Mouse (Mus musculus): ENCODE data around the gene Stard7. TPM values are rescaled to one million over a fixed set of nuclear protein-coding genes. Genes with fewer than 3 reads are reported as not detected.

Gene Stard7
- polyA plus RNA-seq, 1 experiment from 2014 or later = 103 TPM

DNA sequence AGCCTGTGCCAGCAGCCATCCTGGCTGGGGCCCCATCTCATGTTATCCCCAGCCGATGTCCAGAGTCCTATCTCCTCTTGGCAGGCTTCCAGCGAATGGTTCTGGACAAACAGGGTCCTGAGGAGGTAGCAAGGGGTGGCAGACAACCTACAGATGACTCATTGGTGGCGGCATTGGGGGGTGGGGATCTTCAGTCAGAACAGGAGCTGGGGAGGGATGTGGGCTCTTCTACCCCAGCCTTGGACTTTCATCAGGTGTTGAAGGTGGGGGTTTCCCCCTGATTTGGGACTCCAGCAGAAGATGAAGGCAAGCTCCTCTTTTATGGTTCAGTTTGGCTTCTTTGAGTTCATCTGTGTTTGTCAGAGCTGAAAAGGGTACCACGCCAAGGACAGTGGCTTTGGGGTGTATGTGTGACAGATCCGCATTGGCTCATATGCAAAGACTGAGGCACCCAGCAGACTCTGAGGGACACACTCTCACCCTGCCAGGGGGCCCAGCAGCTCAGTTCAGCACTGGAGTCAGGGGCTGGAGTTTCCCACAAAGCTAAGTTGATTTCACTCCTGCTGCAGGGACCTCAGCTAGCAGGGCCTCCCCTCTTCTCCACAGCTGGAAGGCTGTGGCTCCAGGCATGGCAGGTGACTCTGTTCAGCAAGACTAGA, 64.1 kb downstream of the Stard7 start:
- Histone ChIP-seq H3K9me3 (no peaks in the 10 kb centered on the region), H3K4me2 (no peak overlapping the region), H3K27ac (no peak overlapping the region), H3K27me3 (peaks cover 55% of the 10 kb centered on the region), H3K36me3 (replicated peaks) (no peaks in the 10 kb centered on the region), H3K4me3 (replicated peaks) (no peak overlapping the region), H3K9ac (no peak overlapping the region), H3K4me1 (peaks cover 11% of the 10 kb centered on the region)
- WGBS = 76% methylated on average over 5 of the region's 5 CpGs
- no peak for ATAC-seq (ENCODE audit: low FRiP score)

DNA sequence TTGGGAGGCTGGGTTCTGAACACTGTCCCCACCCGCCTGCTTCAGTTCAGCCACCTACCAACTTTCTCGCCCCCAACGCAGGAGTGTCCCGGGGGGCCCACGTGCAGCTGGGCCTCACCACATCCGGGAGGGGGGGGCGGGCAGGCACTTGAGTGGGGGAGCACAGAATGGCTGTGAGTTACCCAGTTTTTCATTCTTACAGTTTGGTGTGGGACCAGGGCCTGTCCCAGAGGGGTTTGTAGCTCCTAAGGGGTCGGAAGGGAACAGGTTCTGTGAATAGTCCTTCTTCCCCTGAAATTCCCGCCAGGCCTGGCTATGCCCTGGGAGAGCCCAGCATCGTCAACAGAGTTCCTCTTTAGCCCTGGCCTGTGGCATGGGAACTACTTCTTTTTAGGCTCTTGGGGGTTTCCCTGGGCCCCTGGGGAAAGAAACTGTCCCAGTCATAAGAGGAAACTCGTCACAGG, 65.1 kb downstream of the Stard7 start:
- 51% methylated on average over 11 of the region's 11 CpGs for WGBS
- no peaks in the 10 kb centered on the region for H3K36me3 ChIP-seq (replicated peaks)
- no peak overlapping the region for H3K4me2 ChIP-seq
- H3K27me3 ChIP-seq = peaks cover 58% of the 10 kb centered on the region
- H3K4me3 ChIP-seq (replicated peaks) = no peak overlapping the region
- H3K27ac ChIP-seq = no peak overlapping the region
- peaks cover 11% of the 10 kb centered on the region for H3K4me1 ChIP-seq
- H3K9ac ChIP-seq = no peak overlapping the region
- no peaks in the 10 kb centered on the region for H3K9me3 ChIP-seq
- ATAC-seq (ENCODE audit: low FRiP score) = no peak

- peak; percentile 74 for ATAC-seq (ENCODE audit: low FRiP score)
- Histone ChIP-seq H3K4me3 (replicated peaks) (peak within 1 kb of the TSS; percentile 51), H3K9me3 (no peaks in the 10 kb centered on the region), H3K27ac (no peak within 1 kb of the TSS; the same call in 1 of the 2 replicates), H3K27me3 (peaks cover 61% of the 10 kb centered on the region), H3K4me2 (peak within 1 kb of the TSS; percentile 88), H3K9ac (peak within 1 kb of the TSS; percentile 59), H3K4me1 (peaks cover 11% of the 10 kb centered on the region), H3K36me3 (replicated peaks) (no peaks in the 10 kb centered on the region)
- under 1% methylated on average over 59 of the region's 76 CpGs for WGBS
Measured at GRCm38 (mm10) chr2:127335767-127336496, 65.9 kb downstream of the Stard7 start, which contains the start of gene Dusp2. Gene Dusp2 (plus strand): TSS chr2:127336159.

DNA sequence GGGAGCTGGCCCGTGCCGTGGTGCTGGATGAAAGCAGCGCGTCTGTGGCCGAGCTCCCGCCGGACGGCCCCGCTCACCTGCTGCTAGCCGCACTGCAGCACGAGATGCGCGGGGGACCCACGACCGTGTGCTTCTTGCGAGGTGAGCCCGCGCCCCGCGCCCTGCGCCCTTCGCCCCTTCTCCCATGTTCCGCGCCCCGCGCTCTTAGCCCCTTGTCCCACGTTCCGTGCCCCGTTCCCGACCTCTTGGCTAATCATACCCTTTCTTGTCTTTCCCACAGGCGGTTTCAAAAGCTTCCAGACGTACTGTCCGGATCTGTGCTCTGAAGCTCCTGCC, 66.4 kb downstream of the Stard7 start:
- Histone ChIP-seq H3K27me3 (peaks cover 61% of the 10 kb centered on the region), H3K27ac (no peak overlapping the region; the same call in 1 of the 2 replicates), H3K4me1 (peaks cover 11% of the 10 kb centered on the region), H3K36me3 (replicated peaks) (no peaks in the 10 kb centered on the region), H3K4me2 (peak overlapping the region; percentile 88), H3K9ac (peak overlapping the region; percentile 59), H3K9me3 (no peaks in the 10 kb centered on the region), H3K4me3 (replicated peaks) (peak overlapping the region; percentile 51)
- ATAC-seq (ENCODE audit: low FRiP score) = no peak; the same call in 1 of the 2 replicates
- WGBS = 5% methylated on average over 23 of the region's 33 CpGs

GRCm38 (mm10) chr2:127336885-127337284, 66.9 kb downstream of the Stard7 start:
- H3K9ac ChIP-seq = no peak overlapping the region
- no peak overlapping the region for H3K27ac ChIP-seq
- H3K27me3 ChIP-seq = peaks cover 59% of the 10 kb centered on the region
- H3K9me3 ChIP-seq = no peaks in the 10 kb centered on the region
- no peak for ATAC-seq (ENCODE audit: low FRiP score)
- WGBS = 53% methylated on average over 5 of the region's 5 CpGs
- H3K4me1 ChIP-seq = peaks cover 11% of the 10 kb centered on the region
- H3K4me2 ChIP-seq = peak overlapping the region; percentile 88
- peak overlapping the region; percentile 51 for H3K4me3 ChIP-seq (replicated peaks)
- no peaks in the 10 kb centered on the region for H3K36me3 ChIP-seq (replicated peaks)

- Histone ChIP-seq H3K9me3 (no peaks in the 10 kb centered on the region), H3K27me3 (peaks cover 55% of the 10 kb centered on the region), H3K4me2 (no peak overlapping the region), H3K27ac (no peak overlapping the region), H3K4me1 (peaks cover 11% of the 10 kb centered on the region), H3K4me3 (replicated peaks) (no peak overlapping the region), H3K36me3 (replicated peaks) (no peaks in the 10 kb centered on the region), H3K9ac (no peak overlapping the region)
- 77% methylated on average over 11 of the region's 11 CpGs for WGBS
- ATAC-seq (ENCODE audit: low FRiP score) = no peak
Measured at GRCm38 (mm10) chr2:127337531-127337930, 67.5 kb downstream of the Stard7 start.

- 83% methylated on average over 7 of the region's 7 CpGs for WGBS
- Histone ChIP-seq H3K36me3 (replicated peaks) (no peaks in the 10 kb centered on the region), H3K27ac (no peak overlapping the region), H3K27me3 (peaks cover 55% of the 10 kb centered on the region), H3K9ac (no peak overlapping the region), H3K4me1 (peaks cover 11% of the 10 kb centered on the region), H3K9me3 (no peaks in the 10 kb centered on the region), H3K4me2 (no peak overlapping the region), H3K4me3 (replicated peaks) (no peak overlapping the region)
- ATAC-seq (ENCODE audit: low FRiP score) = no peak
Measured at GRCm38 (mm10) chr2:127338012-127338411, 68.0 kb downstream of the Stard7 start.

DNA sequence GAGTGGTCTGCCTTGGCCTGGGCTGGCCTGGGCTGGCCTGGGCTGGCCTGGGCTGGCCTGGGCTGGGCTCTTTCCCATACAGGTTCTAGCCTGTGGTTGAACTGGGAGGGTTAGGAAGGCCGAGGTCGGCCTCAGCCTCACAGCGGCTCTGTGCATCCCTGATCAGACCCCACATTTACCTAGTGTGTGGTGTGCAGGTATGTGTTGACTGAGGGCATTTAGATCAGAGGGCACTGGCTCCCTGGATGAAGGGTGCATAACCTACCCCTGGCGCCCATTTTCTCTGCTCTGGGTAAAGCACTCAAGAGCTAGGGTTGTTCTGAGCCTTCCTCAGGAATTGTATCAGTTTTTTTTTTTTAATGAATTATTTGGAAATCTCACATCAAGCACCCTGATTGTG, 68.4 kb downstream of the Stard7 start, which contains the start of gene Astl:
TSS of gene Astl (plus strand) at position 224 of the 400 bp plus-strand sequence.
- no peak within 1 kb of the TSS for H3K4me3 ChIP-seq (replicated peaks)
- no peak for ATAC-seq (ENCODE audit: low FRiP score)

DNA sequence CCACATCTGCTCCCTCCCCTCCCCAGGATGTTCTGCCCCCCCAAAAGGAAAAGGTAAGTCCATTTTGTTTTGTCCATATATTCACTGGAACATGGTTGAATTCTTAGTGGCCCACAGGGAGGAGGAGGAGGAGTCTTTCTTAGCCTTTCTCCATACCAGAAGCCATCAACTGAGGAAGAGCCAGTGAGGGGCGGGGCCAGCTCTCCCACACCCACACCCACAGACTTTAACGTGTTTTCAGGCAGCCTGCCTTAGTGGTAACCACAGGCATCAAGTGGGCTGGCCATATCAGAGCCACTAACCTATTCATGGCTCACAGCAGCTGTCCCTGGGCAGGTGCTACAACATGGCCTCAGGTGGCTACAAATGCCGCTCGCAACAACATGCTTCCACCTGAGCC, 68.8 kb downstream of the Stard7 start:
- H3K9me3 ChIP-seq = no peaks in the 10 kb centered on the region
- ATAC-seq (ENCODE audit: low FRiP score) = no peak
- H3K9ac ChIP-seq = no peak overlapping the region
- H3K4me2 ChIP-seq = no peak overlapping the region
- H3K4me1 ChIP-seq = peaks cover 11% of the 10 kb centered on the region
- no peak overlapping the region for H3K27ac ChIP-seq
- H3K4me3 ChIP-seq (replicated peaks) = no peak overlapping the region
- H3K36me3 ChIP-seq (replicated peaks) = no peaks in the 10 kb centered on the region
- WGBS = 69% methylated on average over 4 of the region's 4 CpGs
- H3K27me3 ChIP-seq = peaks cover 54% of the 10 kb centered on the region

More for the DNA sequence above, 68.4 kb downstream of the Stard7 start, which contains the start of gene Astl:
- Histone ChIP-seq H3K4me2 (no peak within 1 kb of the TSS), H3K9ac (no peak within 1 kb of the TSS), H3K9me3 (no peaks in the 10 kb centered on the region), H3K27me3 (peaks cover 55% of the 10 kb centered on the region), H3K4me1 (peaks cover 11% of the 10 kb centered on the region), H3K27ac (no peak within 1 kb of the TSS), H3K36me3 (replicated peaks) (no peaks in the 10 kb centered on the region)
- 84% methylated on average over 4 of the region's 4 CpGs for WGBS

DNA sequence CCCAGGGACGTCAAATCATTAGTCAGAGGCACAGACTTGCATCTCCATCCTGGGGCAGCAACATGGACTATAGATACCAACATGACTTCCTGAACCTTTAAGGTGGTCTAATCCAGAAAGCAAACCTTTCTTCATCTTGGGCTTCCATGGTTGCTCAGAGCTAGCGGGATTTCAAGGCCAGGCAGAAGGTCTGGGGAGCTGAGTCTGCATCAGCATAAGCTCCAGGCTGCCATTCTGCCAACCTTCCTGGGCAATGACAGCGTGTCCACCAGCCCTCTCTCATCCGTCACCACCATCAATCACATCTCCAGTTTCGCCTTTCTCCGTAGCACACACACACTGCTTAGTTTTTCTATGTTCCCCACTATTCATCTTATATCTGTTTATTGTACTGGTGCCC, 69.2 kb downstream of the Stard7 start:
- Histone ChIP-seq H3K4me3 (replicated peaks) (no peak overlapping the region), H3K9ac (no peak overlapping the region), H3K36me3 (replicated peaks) (no peaks in the 10 kb centered on the region), H3K27me3 (peaks cover 50% of the 10 kb centered on the region), H3K27ac (no peak overlapping the region), H3K9me3 (no peaks in the 10 kb centered on the region), H3K4me2 (no peak overlapping the region), H3K4me1 (peaks cover 11% of the 10 kb centered on the region)
- 77% methylated on average over 6 of the region's 6 CpGs for WGBS
- no peak for ATAC-seq (ENCODE audit: low FRiP score)

- Histone ChIP-seq H3K27ac (no peak overlapping the region), H3K4me2 (no peak overlapping the region), H3K4me3 (replicated peaks) (no peak overlapping the region), H3K27me3 (peaks cover 31% of the 10 kb centered on the region), H3K4me1 (peaks cover 6% of the 10 kb centered on the region; the same call in 1 of the 2 replicates), H3K9me3 (no peaks in the 10 kb centered on the region), H3K9ac (no peak overlapping the region), H3K36me3 (replicated peaks) (no peaks in the 10 kb centered on the region)
- ATAC-seq (ENCODE audit: low FRiP score) = no peak
- WGBS = 15% methylated on average over 3 of the region's 3 CpGs
Measured at GRCm38 (mm10) chr2:127341159-127341558, 71.1 kb downstream of the Stard7 start.

- WGBS = 69% methylated on average over 1 of the region's 1 CpGs
- ATAC-seq (ENCODE audit: low FRiP score) = no peak
- no peaks in the 10 kb centered on the region; the same call in 1 of the 2 replicates for H3K27me3 ChIP-seq
- H3K9ac ChIP-seq = no peak overlapping the region
- no peaks in the 10 kb centered on the region for H3K36me3 ChIP-seq (replicated peaks)
- no peaks in the 10 kb centered on the region for H3K9me3 ChIP-seq
- no peak overlapping the region for H3K4me2 ChIP-seq
- H3K27ac ChIP-seq = no peak overlapping the region
- H3K4me1 ChIP-seq = no peaks in the 10 kb centered on the region
- no peak overlapping the region for H3K4me3 ChIP-seq (replicated peaks)
Measured at GRCm38 (mm10) chr2:127346334-127346733, 76.3 kb downstream of the Stard7 start.
